Mouse (Mus musculus): ENCODE data around the gene Golga4. TPM values are rescaled to one million over a fixed set of nuclear protein-coding genes. Genes with fewer than 3 reads are reported as not detected.

Gene Golga4
- polyA plus RNA-seq, 1 experiment from 2014 or later, result 54.2 TPM

Other genes with a start within 250 kb of the Golga4 start
- 0.10 and 0.20 TPM in 2 replicates for gene Eomes, start 28.1 kb upstream of the Golga4 start, polyA plus RNA-seq (2015; fragmentation: Nextera tagmentation; extraction: Ambion mirVana)
- gene Itga9, start 100.4 kb downstream of the Golga4 start, polyA plus RNA-seq (2015; fragmentation: Nextera tagmentation; extraction: Ambion mirVana), result 7.4 and 12.0 TPM in 2 replicates